Mouse (Mus musculus) subcutaneous adipose tissue, adult 2 months (tissue): ENCODE data around the gene Chd6. TPM values are rescaled to one million over a fixed set of nuclear protein-coding genes. Genes with fewer than 3 reads are reported as not detected.

Experiments used
- polyA plus RNA-seq: library from polyadenylated mRNA; depleted of rRNA; stranded (reverse); fragments of >200 nt; gene quantifications from 2 replicates; pipeline ENCODE4 v1.2.3, GENCODE M21; 2012; ENCODE audit warnings: low replicate concordance; rRNA removed

Gene Chd6
- polyA plus RNA-seq: 9.5 and 22.4 TPM in 2 replicates

DNA sequence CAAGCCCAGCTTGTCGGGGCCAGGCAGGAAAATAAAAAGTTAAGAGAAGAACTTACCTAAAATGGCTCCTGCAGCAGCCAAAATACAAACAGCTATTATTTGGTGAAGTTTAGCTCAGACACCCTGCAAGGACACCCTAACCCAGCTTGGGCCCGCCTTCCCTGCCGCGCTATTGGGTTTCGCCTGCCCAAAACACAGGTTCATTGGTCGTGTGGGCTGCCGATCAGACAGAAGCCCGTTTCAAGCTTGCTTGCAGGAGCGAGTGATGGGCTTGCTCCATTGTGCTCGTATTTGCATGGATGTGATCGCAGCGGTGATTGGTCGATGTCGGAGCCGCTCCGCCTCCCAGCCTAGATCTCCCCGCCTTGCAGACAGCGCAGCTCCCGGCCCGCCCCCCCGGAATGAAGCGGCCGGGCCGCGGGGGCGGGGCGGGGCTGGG is at the start of gene Chd6:
Gene Chd6 (minus strand): TSS at position 143 of the 439 bp plus-strand sequence.

DNA sequence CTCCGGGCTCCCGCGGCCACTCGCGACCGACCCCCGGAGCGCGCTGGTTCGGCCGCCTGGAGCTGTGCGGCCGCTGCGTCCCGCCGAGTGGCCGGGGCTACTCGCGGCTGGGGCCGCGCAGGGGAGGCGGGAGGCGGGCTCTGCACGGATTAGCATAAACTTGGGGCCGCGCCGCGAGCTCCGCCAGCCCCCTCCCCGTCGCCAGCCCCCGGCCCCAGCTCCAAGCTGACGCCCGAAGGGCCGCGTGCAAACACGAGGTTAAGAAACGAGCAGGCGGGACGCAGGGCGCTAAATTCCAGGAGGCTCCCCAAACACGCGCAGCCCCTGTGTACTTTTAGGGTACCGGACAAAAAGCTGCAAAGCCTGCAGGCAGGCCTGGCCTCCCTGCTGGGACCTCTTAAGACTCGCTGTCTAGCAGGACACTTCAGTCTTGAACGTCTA is 196.6 kb downstream of the Chd6 start, which contains the start of gene Emilin3:
Gene Emilin3 (minus strand): TSS at position 98 of the 441 bp plus-strand sequence.

Other genes starting within 250 kb of the Chd6 start
- 13.5 and 15.6 TPM in 2 replicates for gene Zhx3, start 236.1 kb downstream of the Chd6 start, polyA plus RNA-seq
- 14.3 and 14.9 TPM in 2 replicates for gene Lpin3, start 228.4 kb downstream of the Chd6 start, polyA plus RNA-seq
- gene Emilin3, start 196.7 kb downstream of the Chd6 start, polyA plus RNA-seq: 0.86 TPM in 1 of 2 replicates, not detected in the other